Mouse (Mus musculus): ENCODE results near the gene Slc30a7.

Slc30a7 gene

GRCm38 (mm10) chr3:116006978-116007940 lies at the start of gene Slc30a7, which contains the start of gene Extl2:
TSS of gene Slc30a7 (minus strand) at chr3:116007406.
TSS of gene Extl2 (plus strand) at chr3:116007462.
- DNase-seq (ENCODE audit: low read depth, low spot score), result peak; percentile 61

GRCm38 (mm10) chr3:116047034-116047433 lies 39.8 kb upstream of the Slc30a7 start:
- DNase-seq (ENCODE audit: low read depth, low spot score), result no peak

GRCm38 (mm10) chr3:116046000-116046399 lies 38.8 kb upstream of the Slc30a7 start:
- no peak for DNase-seq (ENCODE audit: low read depth, low spot score)

GRCm38 (mm10) chr3:116040776-116041175 lies 33.6 kb upstream of the Slc30a7 start:
- no peak for DNase-seq (ENCODE audit: low read depth, low spot score)

GRCm38 (mm10) chr3:116033871-116034222 lies 26.6 kb upstream of the Slc30a7 start:
- DNase-seq (ENCODE audit: low read depth, low spot score), result no peak

GRCm38 (mm10) chr3:116033218-116033870 lies 26.1 kb upstream of the Slc30a7 start:
- no peak for DNase-seq (ENCODE audit: low read depth, low spot score)

GRCm38 (mm10) chr3:116030152-116030788 lies 23.1 kb upstream of the Slc30a7 start:
- DNase-seq (ENCODE audit: low read depth, low spot score), result no peak

- no peak for DNase-seq (ENCODE audit: low read depth, low spot score)
Observed at GRCm38 (mm10) chr3:116026996-116027395, 19.8 kb upstream of the Slc30a7 start.

GRCm38 (mm10) chr3:116025701-116026100 lies 18.5 kb upstream of the Slc30a7 start:
- no peak for DNase-seq (ENCODE audit: low read depth, low spot score)

- DNase-seq (ENCODE audit: low read depth, low spot score), result no peak
Observed at GRCm38 (mm10) chr3:116024669-116025068, 17.5 kb upstream of the Slc30a7 start.

- no peak for DNase-seq (ENCODE audit: low read depth, low spot score)
Observed at GRCm38 (mm10) chr3:116024236-116024635, 17.0 kb upstream of the Slc30a7 start.

GRCm38 (mm10) chr3:116019136-116019535 lies 11.9 kb upstream of the Slc30a7 start:
- DNase-seq (ENCODE audit: low read depth, low spot score), result no peak

GRCm38 (mm10) chr3:116018606-116019005 lies 11.4 kb upstream of the Slc30a7 start:
- DNase-seq (ENCODE audit: low read depth, low spot score), result no peak

GRCm38 (mm10) chr3:116016116-116016515 lies 8.9 kb upstream of the Slc30a7 start:
- no peak for DNase-seq (ENCODE audit: low read depth, low spot score)

- no peak for DNase-seq (ENCODE audit: low read depth, low spot score)
Observed at GRCm38 (mm10) chr3:116014901-116015300, 7.7 kb upstream of the Slc30a7 start.

GRCm38 (mm10) chr3:116009622-116010344 lies 2.6 kb upstream of the Slc30a7 start:
- no peak for DNase-seq (ENCODE audit: low read depth, low spot score)

GRCm38 (mm10) chr3:116007941-116008440 lies 785 bp upstream of the Slc30a7 start:
- no peak for DNase-seq (ENCODE audit: low read depth, low spot score)

- no peak for DNase-seq (ENCODE audit: low read depth, low spot score)
Observed at GRCm38 (mm10) chr3:116006284-116006977, 775 bp downstream of the Slc30a7 start.

GRCm38 (mm10) chr3:115996929-115997328 lies 10.3 kb downstream of the Slc30a7 start:
- DNase-seq (ENCODE audit: low read depth, low spot score), result no peak

- no peak for DNase-seq (ENCODE audit: low read depth, low spot score)
Observed at GRCm38 (mm10) chr3:115993025-115993424, 14.2 kb downstream of the Slc30a7 start.

- no peak for DNase-seq (ENCODE audit: low read depth, low spot score)
Observed at GRCm38 (mm10) chr3:115992588-115992987, 14.6 kb downstream of the Slc30a7 start.
